Mouse (Mus musculus) midbrain, postnatal 0 days (tissue): ENCODE data around the gene Dkkl1. TPM values are rescaled to one million over a fixed set of nuclear protein-coding genes. Genes with fewer than 3 reads are reported as not detected.
"Not testable (repeated sequence)": the region's sequence is repeated elsewhere in the genome, so short reads cannot be mapped to it uniquely, and the experiment has no call there.

Source experiments
- ATAC-seq: fragments of 200-750 bp; cut with Nextera tagmentation; 2 replicates; pipeline ENCODE4 v1.8.0; 2017; ENCODE audit warnings: moderate number of reproducible peaks, mild to moderate bottlenecking, moderate TSS enrichment, moderate library complexity; ENCODE audit not compliant: low FRiP score
- DNase-seq: peaks from one replicate; pipeline ENCODE4 v3.0.0-alpha.2; 2015; ENCODE audit warnings: low spot score
- H3K27ac ChIP-seq: fragments of 300-500 bp; sonication (generic); 2 replicates; pipeline ENCODE4 v1.5.1; 2014; ENCODE audit warnings: low read depth, mild to moderate bottlenecking, low read length, mixed read lengths
- H3K27me3 ChIP-seq: fragments of 300-500 bp; sonication (generic); 2 replicates; pipeline ENCODE4 v1.6.1; 2014; ENCODE audit warnings: low read length, control low read depth, mixed read lengths; ENCODE audit not compliant: insufficient read depth
- H3K36me3 ChIP-seq: fragments of 300-500 bp; sonication (generic); 2 replicates; pipeline ENCODE4 v1.6.1; 2014; ENCODE audit warnings: low read length, control low read depth, mixed read lengths; ENCODE audit not compliant: insufficient read depth
- H3K4me1 ChIP-seq: fragments of 300-500 bp; sonication (generic); 2 replicates; pipeline ENCODE4 v1.6.1; 2014; ENCODE audit warnings: mild to moderate bottlenecking, control low read depth, antibody characterized with exemption, low read length, mixed read lengths; ENCODE audit not compliant: insufficient read depth
- H3K4me2 ChIP-seq: fragments of 300-500 bp; sonication (generic); 2 replicates; pipeline ENCODE4 v1.6.1; 2014; ENCODE audit warnings: low read depth, mild to moderate bottlenecking, low read length, mixed read lengths; ENCODE audit not compliant: poor library complexity, severe bottlenecking
- H3K4me3 ChIP-seq: fragments of 300-500 bp; sonication (generic); 2 replicates; pipeline ENCODE4 v1.5.1; 2014; ENCODE audit warnings: low read depth, mild to moderate bottlenecking, low read length, moderate library complexity
- H3K9ac ChIP-seq: fragments of 300-500 bp; sonication (generic); replicated peaks from 2 replicates; pipeline ENCODE4 v1.6.1; 2014; ENCODE audit warnings: mild to moderate bottlenecking, low read length, moderate library complexity, mixed read lengths; ENCODE audit not compliant: poor library complexity, severe bottlenecking
- H3K9me3 ChIP-seq: fragments of 300-500 bp; sonication (generic); 2 replicates; pipeline ENCODE4 v1.6.1; 2016; ENCODE audit warnings: low read length, control low read depth
- CTCF ChIP-seq: IDR thresholded peaks from 2 replicates; pipeline ENCODE4 v1.5.1; 2016; ENCODE audit warnings: antibody characterized with exemption, mild to moderate bottlenecking
- WGBS: fragments of 180-500 bp; shearing (Covaris S2); extraction: QIAGEN DNeasy Blood & Tissue Kit; methylation state at CpG from one replicate; pipeline ENCODE4 v1.1.7; 2014; 5-methylcytosine and 5-hydroxymethylcytosine counted together
- polyA plus RNA-seq: library from polyadenylated mRNA; unstranded; fragments of >200 nt; fragmentation: Nextera tagmentation; extraction: Ambion mirVana; gene quantifications from 2 replicates; pipeline ENCODE4 v1.2.1, GENCODE M21; 2015
- total RNA-seq: library from RNA; depleted of rRNA; stranded (reverse); fragments of >200 nt; gene quantifications from 2 replicates; pipeline ENCODE4 v1.2.3, GENCODE M21; 2014

Dkkl1 gene
- total and polyA plus RNA-seq, 2 experiments from 2014 or later = 14.4 to 23.9 TPM

- no peak for TF ChIP-seq CTCF
- DNase-seq (no peak), ATAC-seq (no peak)
- no peaks in the 10 kb centered on the region for H3K9me3 ChIP-seq
- no peak overlapping the region for H3K4me3 ChIP-seq
- peaks cover 5% of the 10 kb centered on the region; the same call in 1 of the 2 replicates for H3K4me1 ChIP-seq
- no peaks in the 10 kb centered on the region for H3K36me3 ChIP-seq
- no peak overlapping the region for H3K9ac ChIP-seq
- peaks cover 94% of the 10 kb centered on the region for H3K27me3 ChIP-seq
- WGBS = 29% methylated on average over 7 of the region's 7 CpGs
- H3K27ac ChIP-seq = no peak overlapping the region
- no peak overlapping the region for H3K4me2 ChIP-seq
Measured at GRCm38 (mm10) chr7:45178550-45178949, 33.4 kb downstream of the Dkkl1 start.

GRCm38 (mm10) chr7:45176356-45176755 is 35.6 kb downstream of the Dkkl1 start:
- TF ChIP-seq CTCF = no peak
- Histone ChIP-seq H3K27ac (no peak overlapping the region), H3K4me2 (peak overlapping the region; percentile 39), H3K4me1 (peaks cover 5% of the 10 kb centered on the region; the same call in 1 of the 2 replicates), H3K36me3 (no peaks in the 10 kb centered on the region), H3K4me3 (peak overlapping the region; percentile 23), H3K27me3 (peaks cover 74% of the 10 kb centered on the region), H3K9me3 (no peaks in the 10 kb centered on the region), H3K9ac (no peak overlapping the region)
- under 1% methylated on average over 30 of the region's 31 CpGs for WGBS
- ATAC-seq (no peak), DNase-seq (no peak)

GRCm38 (mm10) chr7:45175929-45176328 is 36.0 kb downstream of the Dkkl1 start:
- DNase-seq (no peak), ATAC-seq (0 out of 2 replicates have a peak, but pooled peaks have one; percentile 45)
- Histone ChIP-seq H3K4me2 (peak overlapping the region; percentile 39), H3K9me3 (no peaks in the 10 kb centered on the region), H3K36me3 (no peaks in the 10 kb centered on the region), H3K4me1 (peaks cover 5% of the 10 kb centered on the region; the same call in 1 of the 2 replicates), H3K27ac (no peak overlapping the region), H3K27me3 (peaks cover 69% of the 10 kb centered on the region), H3K4me3 (peak overlapping the region; percentile 23), H3K9ac (no peak overlapping the region)
- TF ChIP-seq CTCF = no peak
- WGBS = 2% methylated on average over 23 of the region's 23 CpGs

GRCm38 (mm10) chr7:45175398-45175797 is 36.5 kb downstream of the Dkkl1 start:
- Histone ChIP-seq H3K4me2 (no peak overlapping the region), H3K36me3 (no peaks in the 10 kb centered on the region), H3K27ac (no peak overlapping the region), H3K9me3 (no peaks in the 10 kb centered on the region), H3K9ac (no peak overlapping the region), H3K27me3 (peaks cover 64% of the 10 kb centered on the region), H3K4me1 (peaks cover 5% of the 10 kb centered on the region; the same call in 1 of the 2 replicates), H3K4me3 (no peak overlapping the region)
- DNase-seq = no peak
- 3% methylated on average over 13 of the region's 13 CpGs for WGBS
- no peak for TF ChIP-seq CTCF
- ATAC-seq = no peak

GRCm38 (mm10) chr7:45174567-45175280 is 37.2 kb downstream of the Dkkl1 start:
- Histone ChIP-seq H3K27ac (no peak overlapping the region), H3K4me1 (peaks cover 5% of the 10 kb centered on the region; the same call in 1 of the 2 replicates), H3K36me3 (no peaks in the 10 kb centered on the region), H3K9ac (no peak overlapping the region), H3K9me3 (no peaks in the 10 kb centered on the region), H3K4me3 (0 out of 2 replicates have a peak overlapping the region, but pooled peaks have one; percentile 6), H3K4me2 (no peak overlapping the region), H3K27me3 (peaks cover 58% of the 10 kb centered on the region)
- WGBS = 4% methylated on average over 25 of the region's 29 CpGs
- ATAC-seq (no peak), DNase-seq (no peak)
- no peak for TF ChIP-seq CTCF

GRCm38 (mm10) chr7:45173772-45174171 is 38.2 kb downstream of the Dkkl1 start:
- not testable (repeated sequence) for H3K4me1 ChIP-seq, H3K27ac ChIP-seq, H3K4me3 ChIP-seq, ATAC-seq, DNase-seq, H3K4me2 ChIP-seq, H3K9me3 ChIP-seq, H3K9ac ChIP-seq, H3K36me3 ChIP-seq
- peak; percentile 60 for TF ChIP-seq CTCF
- peaks cover 58% of the 10 kb centered on the region for H3K27me3 ChIP-seq
- WGBS = 67% methylated on average over 1 of the region's 1 CpGs
